Comparison of ENCODE assay signal across 8 mouse cellular contexts in the genomic region with DNA sequence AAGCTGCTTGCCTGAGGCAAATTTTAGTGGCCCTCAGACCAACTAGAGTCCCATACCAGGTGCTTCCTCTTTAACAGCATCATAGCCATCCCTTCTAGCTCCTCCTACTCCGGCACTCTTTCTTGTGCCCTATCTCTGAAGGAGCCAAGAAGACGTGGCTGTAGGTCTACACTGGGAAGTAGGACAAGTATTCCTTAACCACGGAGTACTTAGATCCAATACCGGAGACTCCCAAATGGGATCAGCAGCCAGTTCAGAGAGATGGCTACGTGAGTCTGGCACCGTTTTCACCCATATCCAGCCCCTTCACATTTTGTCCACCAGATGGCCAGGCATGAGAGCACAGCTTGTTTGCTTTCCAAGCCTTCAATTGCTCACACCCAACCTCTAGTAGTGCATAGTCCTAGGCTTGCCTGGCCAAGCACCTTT. TPM values are rescaled to one million over a fixed set of nuclear protein-coding genes. Genes with fewer than 3 reads are reported as not detected.
DNase-seq lines count a peak whose midpoint lies in the region; ATAC-seq and TF ChIP-seq lines count a peak whose summit lies in the region.

No protein-coding gene starts in this region.

- ATAC-seq in forebrain, embryonic 16.5 days, result no peak
- no peak for ATAC-seq in hindbrain, postnatal 0 days
- ATAC-seq in liver, embryonic 14.5 days (ENCODE audit: insufficient read depth), result no peak
- ATAC-seq in inflammation-experienced regulatory T-cells, adult 6 months, result no peak

- 61% methylated on average over 6 of the region's 6 CpGs for WGBS in forebrain, embryonic 16.5 days
- 37% methylated on average over 6 of the region's 6 CpGs for WGBS in hindbrain, postnatal 0 days
- WGBS in liver, embryonic 14.5 days (ENCODE audit: insufficient replicate concordance), result 32% methylated on average over 6 of the region's 6 CpGs

- peaks cover 17% of the 10 kb centered on the region for H3K36me3 ChIP-seq in forebrain, embryonic 16.5 days (ENCODE audit: control insufficient read depth, insufficient read depth)
- peaks cover 26% of the 10 kb centered on the region for H3K36me3 ChIP-seq in hindbrain, postnatal 0 days (ENCODE audit: insufficient read depth, low read length)
- peaks cover 48% of the 10 kb centered on the region for H3K36me3 ChIP-seq in liver, embryonic 14.5 days (replicated peaks; ENCODE audit: control insufficient read depth, insufficient read depth, low read depth)

- no peak for DNase-seq in left cerebral cortex, adult 2 months (ENCODE audit: extremely low spot score in 1 of 2, low spot score in 2 of 2)
- no peak for DNase-seq in left cerebral cortex, adult 18-20 months (ENCODE audit: low spot score in 2 of 2)
- DNase-seq in cerebellum, adult 18-20 months, result peak; percentile 78 to 87
- DNase-seq in hindbrain, postnatal 0 days (ENCODE audit: low spot score), result peak; percentile 70
- peak in 1 of 3 experiments; percentile 24 for DNase-seq in liver, embryonic 14.5 days (ENCODE audit: low read depth in 3 of 3, low spot score in 3 of 3)
- peak; percentile 31 for DNase-seq in neural tube, embryonic 10.5 days (ENCODE audit: extremely low spot score, low spot score)

- peaks cover 37% of the 10 kb centered on the region for H3K4me1 ChIP-seq in forebrain, embryonic 16.5 days (replicated peaks; ENCODE audit: control insufficient read depth, insufficient read depth, low read length)
- H3K4me1 ChIP-seq in hindbrain, postnatal 0 days (ENCODE audit: insufficient read depth, low read length), result peaks cover 31% of the 10 kb centered on the region
- peaks cover 57 to 62% of the 10 kb centered on the region in 2 experiments for H3K4me1 ChIP-seq in liver, embryonic 14.5 days (replicated peaks; ENCODE audit: control insufficient read depth in 2 of 2, insufficient read depth in 2 of 2, low read length in 1 of 2)

- H3K27ac ChIP-seq in left cerebral cortex, adult 2 months, result peak overlapping the region; percentile 100
- H3K27ac ChIP-seq in forebrain, embryonic 16.5 days (ENCODE audit: low read length), result no peak overlapping the region
- no peak overlapping the region; the same call in 1 of the 2 replicates for H3K27ac ChIP-seq in hindbrain, postnatal 0 days
- H3K27ac ChIP-seq in liver, embryonic 14.5 days, result peak overlapping the region; percentile 89

- H3K9ac ChIP-seq in forebrain, embryonic 16.5 days (replicated peaks; ENCODE audit: low read depth, low read length), result no peak overlapping the region
- H3K9ac ChIP-seq in hindbrain, postnatal 0 days (replicated peaks; ENCODE audit: low read length), result peak overlapping the region; percentile 99; the same call in 1 of the 2 replicates
- H3K9ac ChIP-seq in liver, embryonic 14.5 days (replicated peaks), result peak overlapping the region; percentile 99

- no peaks in the 10 kb centered on the region for H3K9me3 ChIP-seq in forebrain, embryonic 16.5 days (ENCODE audit: control insufficient read depth, low read length)
- H3K9me3 ChIP-seq in hindbrain, postnatal 0 days (ENCODE audit: low read length), result no peaks in the 10 kb centered on the region
- H3K9me3 ChIP-seq in liver, embryonic 14.5 days (ENCODE audit: control insufficient read depth, low read length), result no peaks in the 10 kb centered on the region

- no peaks in the 10 kb centered on the region for H3K27me3 ChIP-seq in forebrain, embryonic 16.5 days (replicated peaks; ENCODE audit: control insufficient read depth, insufficient read depth, low read length)
- H3K27me3 ChIP-seq in hindbrain, postnatal 0 days (ENCODE audit: insufficient read depth, low read length), result no peaks in the 10 kb centered on the region
- no peaks in the 10 kb centered on the region for H3K27me3 ChIP-seq in liver, embryonic 14.5 days (ENCODE audit: control insufficient read depth, insufficient read depth, low read length)

- TF ChIP-seq CTCF in left cerebral cortex, adult 2 months (IDR thresholded peaks at IDR 0.05), result peak; percentile 56
- TF ChIP-seq CTCF in hindbrain, postnatal 0 days (IDR thresholded peaks at IDR 0.05; ENCODE audit: low read depth), result peak; percentile 83
- TF ChIP-seq CTCF in liver, embryonic 14.5 days (IDR thresholded peaks at IDR 0.05; ENCODE audit: low read depth), result peak; percentile 87

- intact Hi-C loops in left cerebral cortex, adult 2 months (cut with DNase I), result loop anchor here (5.0 kb wide), 2 partner anchors 155 to 235 kb away; no protein-coding TSS in a partner anchor

- H3K4me2 ChIP-seq in forebrain, embryonic 16.5 days (ENCODE audit: low read length), result peak overlapping the region; percentile 99; the same call in 1 of the 2 replicates
- H3K4me2 ChIP-seq in hindbrain, postnatal 0 days (ENCODE audit: low read depth, low read length), result peak overlapping the region; percentile 94
- H3K4me2 ChIP-seq in liver, embryonic 14.5 days (ENCODE audit: low read depth), result peak overlapping the region; percentile 87

- H3K4me3 ChIP-seq in left cerebral cortex, adult 2 months, result peak overlapping the region; percentile 59
- no peak overlapping the region for H3K4me3 ChIP-seq in forebrain, embryonic 16.5 days (replicated peaks; ENCODE audit: low read length)
- H3K4me3 ChIP-seq in hindbrain, postnatal 0 days (ENCODE audit: low read length), result no peak overlapping the region
- H3K4me3 ChIP-seq in liver, embryonic 14.5 days (ENCODE audit: insufficient read depth in 1 of 2, low read depth in 2 of 2, low read length in 2 of 2), result peak overlapping the region; percentile 87 to 88

- no peak for TF ChIP-seq EP300 in liver, embryonic 14.5 days (IDR thresholded peaks at IDR 0.05; ENCODE audit: low read depth)

RNA-seq across cellular contexts. Expression of a gene that starts 3.1 kb away (rescaled TPM):
- total RNA-seq in left cerebral cortex, adult 2 months (2021), result 10 to 100 TPM; 86.8 to 96.3 TPM
- total RNA-seq in left cerebral cortex, adult 18-20 months (2021), result 10 to 100 TPM; 77.8 to 88.3 TPM
- 88.9 and 97.4 TPM in 2 replicates for polyA plus RNA-seq in forebrain, embryonic 16.5 days (2015; fragmentation: Nextera tagmentation; extraction: Ambion mirVana)
- total RNA-seq in hindbrain, postnatal 0 days (2014; rRNA removed), result 76.3 and 83.7 TPM in 2 replicates
- polyA plus RNA-seq in hindbrain, postnatal 0 days (2015; fragmentation: Nextera tagmentation; extraction: Ambion mirVana), result 48.8 and 52.7 TPM in 2 replicates
- polyA plus RNA-seq in liver, embryonic 14.5 days (2012; rRNA removed), result 110 and 136 TPM in 2 replicates
- 88.0 and 95.0 TPM in 2 replicates for polyA plus RNA-seq in liver, embryonic 14.5 days (2014; fragmentation: Nextera tagmentation; extraction: Ambion mirVana)
- polyA plus RNA-seq in inflammation-experienced regulatory T-cells, adult 6 months (2017; shearing (Covaris generic)), result 100 to 1,000 TPM in 1 of 3 experiments, 10 to 100 TPM in 2; 75.8 to 110 (median 88.0) TPM

RNA-seq across cellular contexts. Expression of a gene that starts 54.2 kb away (rescaled TPM):
- total RNA-seq in left cerebral cortex, adult 2 months (2021), result 10 to 100 TPM; 13.8 to 14.2 TPM
- 10 to 100 TPM; 15.2 to 16.0 TPM for total RNA-seq in left cerebral cortex, adult 18-20 months (2021)
- polyA plus RNA-seq in forebrain, embryonic 16.5 days (2015; fragmentation: Nextera tagmentation; extraction: Ambion mirVana), result 37.0 and 39.2 TPM in 2 replicates
- total RNA-seq in hindbrain, postnatal 0 days (2014; rRNA removed), result 10.2 and 10.3 TPM in 2 replicates
- 23.2 and 25.4 TPM in 2 replicates for polyA plus RNA-seq in hindbrain, postnatal 0 days (2015; fragmentation: Nextera tagmentation; extraction: Ambion mirVana)
- polyA plus RNA-seq in liver, embryonic 14.5 days (2012; rRNA removed), result 6.9 and 7.2 TPM in 2 replicates
- 10.3 and 12.8 TPM in 2 replicates for polyA plus RNA-seq in liver, embryonic 14.5 days (2014; fragmentation: Nextera tagmentation; extraction: Ambion mirVana)
- polyA plus RNA-seq in inflammation-experienced regulatory T-cells, adult 6 months (2017; shearing (Covaris generic)), result 10 to 100 TPM; 22.7 to 32.1 (median 29.1) TPM

Comparison
In these comparisons a context has a peak if more than half of its experiments do, and no peak if none do; other contexts are left out.
1. DNase-seq: peak in cerebellum, adult 18-20 months (2 of 2), hindbrain, postnatal 0 days (single experiment) and neural tube, embryonic 10.5 days (single experiment); none in left cerebral cortex, adult 2 months (0 of 2) and left cerebral cortex, adult 18-20 months (0 of 2).
2. H3K27ac ChIP-seq: peak in left cerebral cortex, adult 2 months (single experiment) and liver, embryonic 14.5 days (single experiment); none in forebrain, embryonic 16.5 days (single experiment) and hindbrain, postnatal 0 days (single experiment).
3. H3K4me3 ChIP-seq: peak in left cerebral cortex, adult 2 months (single experiment) and liver, embryonic 14.5 days (2 of 2); none in forebrain, embryonic 16.5 days (single experiment) and hindbrain, postnatal 0 days (single experiment).
4. Peak in every context shown above with its lines, with median percentiles within 50 percentile points of each other: CTCF ChIP-seq and H3K4me2 ChIP-seq.